Comparison of ENCODE assay signal across 9 mouse cellular contexts in genomic region chr2:167597492-167598186, GRCm38 (mm10). TPM values are rescaled to one million over a fixed set of nuclear protein-coding genes. Genes with fewer than 3 reads are reported as not detected.
DNase-seq lines count a peak whose midpoint lies in the region; ATAC-seq and TF ChIP-seq lines count a peak whose summit lies in the region.
"Had no signal": no experiment of that assay in that cellular context is flagged by ENCODE, and none has a peak within 500 bp of the region (broad histone marks: within the 10 kb centered on the region; RNA-seq: fewer than 3 reads in every experiment).

No protein-coding gene starts in this region.

- peak overlapping the region; percentile 72 for H3K27ac ChIP-seq in gastrocnemius, adult 2 months
- peak overlapping the region; percentile 73 for H3K27ac ChIP-seq in heart, embryonic 15.5 days
- H3K27ac ChIP-seq in liver, adult 2 months (replicated peaks; ENCODE audit: insufficient read depth, low read depth, low read length): peak overlapping the region; percentile 37; the same call in 1 of the 2 replicates
- H3K27ac ChIP-seq in stomach, embryonic 16.5 days (ENCODE audit: low read length): peak overlapping the region; percentile 89

- H3K4me3 ChIP-seq in gastrocnemius, adult 2 months: peak overlapping the region; percentile 48
- peak overlapping the region; percentile 31 for H3K4me3 ChIP-seq in heart, embryonic 15.5 days
- H3K4me3 ChIP-seq in liver, adult 2 months (ENCODE audit: insufficient read depth, low read depth, low read length): no peak overlapping the region
- H3K4me3 ChIP-seq in stomach, embryonic 16.5 days (replicated peaks; ENCODE audit: low read length): peak overlapping the region; percentile 23
- H3K4me3 ChIP-seq: erythroblast, embryonic 14.5 days had no signal

- H3K27me3 ChIP-seq in heart, embryonic 15.5 days: 0 out of 2 replicates have a peak, but pooled peaks cover 3% of the 10 kb centered on the region
- no peaks in the 10 kb centered on the region for H3K27me3 ChIP-seq in liver, adult 2 months (ENCODE audit: control insufficient read depth, insufficient read depth, low read length)
- H3K27me3 ChIP-seq in stomach, embryonic 16.5 days (ENCODE audit: control insufficient read depth, insufficient read depth, low read length): no peaks in the 10 kb centered on the region

- DNase-seq in gastrocnemius, adult 2 months: peak; percentile 73
- no peak for DNase-seq in gastrocnemius, postnatal 36 days
- DNase-seq in embryo, embryonic 11 days: peak; percentile 90
- DNase-seq in liver, adult 2 months (ENCODE audit: extremely low read depth, low read depth, low spot score): no peak
- DNase-seq in frontal cortex, postnatal 25 days (ENCODE audit: low spot score in 2 of 2): no peak
- DNase-seq in frontal cortex, postnatal 36 days (ENCODE audit: low spot score in 2 of 2): no peak

- 24% methylated on average over 40 of the region's 40 CpGs for WGBS in heart, embryonic 15.5 days
- WGBS in liver, adult 2 months: 38% methylated on average over 40 of the region's 40 CpGs
- WGBS in stomach, embryonic 16.5 days: 17% methylated on average over 40 of the region's 40 CpGs

- no peaks in the 10 kb centered on the region for H3K36me3 ChIP-seq in heart, embryonic 15.5 days
- H3K36me3 ChIP-seq in liver, adult 2 months (ENCODE audit: control insufficient read depth, insufficient read depth, low read length): no peaks in the 10 kb centered on the region
- no peaks in the 10 kb centered on the region for H3K36me3 ChIP-seq in stomach, embryonic 16.5 days (ENCODE audit: control insufficient read depth, insufficient read depth, low read length)

- no peaks in the 10 kb centered on the region for H3K9me3 ChIP-seq in heart, embryonic 15.5 days (replicated peaks)
- no peaks in the 10 kb centered on the region for H3K9me3 ChIP-seq in stomach, embryonic 16.5 days (replicated peaks; ENCODE audit: control insufficient read depth, low read length)

- peaks cover 58% of the 10 kb centered on the region for H3K4me1 ChIP-seq in heart, embryonic 15.5 days (replicated peaks)
- H3K4me1 ChIP-seq in liver, adult 2 months (ENCODE audit: control insufficient read depth, insufficient read depth, low read length): peaks cover 6% of the 10 kb centered on the region; the same call in 1 of the 2 replicates
- peaks cover 48% of the 10 kb centered on the region for H3K4me1 ChIP-seq in stomach, embryonic 16.5 days (ENCODE audit: control insufficient read depth, insufficient read depth, low read length)

- peak overlapping the region; percentile 42; the same call in 1 of the 2 replicates for H3K9ac ChIP-seq in heart, embryonic 15.5 days
- 0 out of 2 replicates have a peak overlapping the region, but pooled peaks have one; percentile 17 for H3K9ac ChIP-seq in liver, adult 2 months (ENCODE audit: low read depth, low read length)
- H3K9ac ChIP-seq in stomach, embryonic 16.5 days (ENCODE audit: low read length): peak overlapping the region; percentile 67

- TF ChIP-seq CTCF in gastrocnemius, adult 2 months (IDR thresholded peaks at IDR 0.05): no peak
- TF ChIP-seq CTCF in liver, adult 2 months (IDR thresholded peaks at IDR 0.05; ENCODE audit: low read depth, low read length): no peak

- no peaks in the 10 kb centered on the region for H3K79me2 ChIP-seq in liver, adult 2 months (ENCODE audit: control insufficient read depth, insufficient read depth, low read length)

- TF ChIP-seq POLR2A in liver, adult 2 months (IDR thresholded peaks at IDR 0.05; ENCODE audit: extremely low read depth, insufficient read depth, low read length): no peak

- ATAC-seq in heart, embryonic 15.5 days (replicated peaks; ENCODE audit: insufficient number of reproducible peaks, insufficient read depth, low FRiP score, low read depth): peak; percentile 58
- peak; percentile 74 for ATAC-seq in stomach, embryonic 16.5 days (ENCODE audit: insufficient read depth, low FRiP score)

- peak overlapping the region; percentile 59 for H3K4me2 ChIP-seq in heart, embryonic 15.5 days
- peak overlapping the region; percentile 50 for H3K4me2 ChIP-seq in stomach, embryonic 16.5 days (ENCODE audit: low read depth, low read length)

- intact Hi-C loops in gastrocnemius, adult 2 months (cut with DNase I): no loop called here
- intact Hi-C loops in gastrocnemius, postnatal 36 days (cut with DNase I): no loop called here

RNA-seq across cellular contexts. Expression of gene Ube2v1, which starts 34.3 kb away (rescaled TPM):
- total RNA-seq in gastrocnemius, adult 2 months (2021): 100 to 1,000 TPM; 170 to 181 TPM
- 100 to 1,000 TPM; 160 to 167 TPM for total RNA-seq in gastrocnemius, postnatal 36 days (2021)
- polyA plus RNA-seq in heart, embryonic 15.5 days (2015; fragmentation: Nextera tagmentation; extraction: Ambion mirVana): 179 and 216 TPM in 2 replicates
- total RNA-seq in liver, adult 2 months (2014; rRNA removed): 26.2 and 34.5 TPM in 2 replicates
- polyA plus RNA-seq in liver, adult 2 months (2012; rRNA removed): 69.9 and 75.2 TPM in 2 replicates
- 267 and 298 TPM in 2 replicates for polyA plus RNA-seq in stomach, embryonic 16.5 days (2015; fragmentation: Nextera tagmentation; extraction: Ambion mirVana)

RNA-seq across cellular contexts. Expression of gene Snai1, which starts 59.6 kb away (rescaled TPM):
- 1 to 10 TPM; 1.1 to 1.2 TPM for total RNA-seq in gastrocnemius, adult 2 months (2021)
- under 1 TPM; 0.61 to 0.86 TPM for total RNA-seq in gastrocnemius, postnatal 36 days (2021)
- 14.0 and 19.5 TPM in 2 replicates for polyA plus RNA-seq in heart, embryonic 15.5 days (2015; fragmentation: Nextera tagmentation; extraction: Ambion mirVana)
- total RNA-seq in liver, adult 2 months (2014; rRNA removed): 0.13 and 0.18 TPM in 2 replicates
- 2.2 and 2.7 TPM in 2 replicates for polyA plus RNA-seq in liver, adult 2 months (2012; rRNA removed)
- polyA plus RNA-seq in stomach, embryonic 16.5 days (2015; fragmentation: Nextera tagmentation; extraction: Ambion mirVana): 15.5 and 15.9 TPM in 2 replicates
- polyA plus RNA-seq: erythroblast, embryonic 14.5 days had no signal

Comparison
In these comparisons a context has a peak if more than half of its experiments do, and no peak if none do; other contexts are left out.
1. DNase-seq: peak in gastrocnemius, adult 2 months (single experiment) and embryo, embryonic 11 days (single experiment); none in gastrocnemius, postnatal 36 days (0 of 2), liver, adult 2 months (single experiment), frontal cortex, postnatal 25 days (0 of 2) and frontal cortex, postnatal 36 days (0 of 2).
2. H3K27ac ChIP-seq: peak in every context shown above with its lines; median percentile 89 in stomach, embryonic 16.5 days; 73 in heart, embryonic 15.5 days; 72 in gastrocnemius, adult 2 months; 37 in liver, adult 2 months.
3. H3K9ac ChIP-seq: peak in every context shown above with its lines; median percentile 67 in stomach, embryonic 16.5 days; 42 in heart, embryonic 15.5 days; 17 in liver, adult 2 months.